Mouse (Mus musculus): ENCODE data around the gene Cst9. TPM values are rescaled to one million over a fixed set of nuclear protein-coding genes. Genes with fewer than 3 reads are reported as not detected.

The Cst9 gene
- polyA plus RNA-seq (2012; rRNA removed; ENCODE audit: low replicate concordance) = not detected in 2 replicates

GRCm38 (mm10) chr2:148834912-148835311 is at the start of gene Cst9:
Gene Cst9 (plus strand): TSS chr2:148835147.

GRCm38 (mm10) chr2:148789142-148789541 is 45.8 kb upstream of the Cst9 start, which contains the start of gene Cst12:
Gene Cst12 (plus strand): TSS chr2:148789361.

GRCm38 (mm10) chr2:148798485-148798884 is 36.5 kb upstream of the Cst9 start, which contains the start of gene Cst8:
Gene Cst8 (plus strand): TSS chr2:148798785.

GRCm38 (mm10) chr2:148819909-148820308 is 15.0 kb upstream of the Cst9 start, which contains the start of gene Cst13:
Gene Cst13 (plus strand): TSS chr2:148820081.

GRCm38 (mm10) chr2:148864966-148865365 is 30.0 kb downstream of the Cst9 start, which contains the start of gene 9230104L09Rik:
Gene 9230104L09Rik (minus strand): TSS chr2:148865038.

GRCm38 (mm10) chr2:148875335-148875811 is 40.4 kb downstream of the Cst9 start, which contains the start of gene Cst3:
Gene Cst3 (minus strand): TSS chr2:148875692.

Other genes starting within 250 kb of the Cst9 start
- 18.0 and 34.5 TPM in 2 replicates for gene Nxt1, start 162.5 kb upstream of the Cst9 start, polyA plus RNA-seq (2012; rRNA removed; ENCODE audit: low replicate concordance)
- 13.8 and 15.9 TPM in 2 replicates for gene Gzf1, start 154.1 kb upstream of the Cst9 start, polyA plus RNA-seq (2012; rRNA removed; ENCODE audit: low replicate concordance)
- gene Napb, start 102.7 kb upstream of the Cst9 start, polyA plus RNA-seq (2012; rRNA removed; ENCODE audit: low replicate concordance) = 1.2 and 1.7 TPM in 2 replicates
- gene Cstl1, start 84.8 kb upstream of the Cst9 start, polyA plus RNA-seq (2012; rRNA removed; ENCODE audit: low replicate concordance) = not detected in 2 replicates
- 1.1 TPM in 1 of 2 replicates, not detected in the other for gene Cst11, start 63.6 kb upstream of the Cst9 start, polyA plus RNA-seq (2012; rRNA removed; ENCODE audit: low replicate concordance)
- gene 8030411F24Rik, start 53.1 kb upstream of the Cst9 start, polyA plus RNA-seq (2012; rRNA removed; ENCODE audit: low replicate concordance) = not detected in 2 replicates
- 0.39 TPM in 1 of 2 replicates, not detected in the other for gene Cst12, start 45.8 kb upstream of the Cst9 start, polyA plus RNA-seq (2012; rRNA removed; ENCODE audit: low replicate concordance)
- 0.76 TPM in 1 of 2 replicates, not detected in the other for gene Cst8, start 36.4 kb upstream of the Cst9 start, polyA plus RNA-seq (2012; rRNA removed; ENCODE audit: low replicate concordance)
- gene Cst13, start 15.1 kb upstream of the Cst9 start, polyA plus RNA-seq (2012; rRNA removed; ENCODE audit: low replicate concordance) = not detected in 2 replicates
- gene 9230104L09Rik, start 29.9 kb downstream of the Cst9 start, polyA plus RNA-seq (2012; rRNA removed; ENCODE audit: low replicate concordance) = 2.5 and 2.6 TPM in 2 replicates
- 1,165 and 1,988 TPM in 2 replicates for gene Cst3, start 40.5 kb downstream of the Cst9 start, polyA plus RNA-seq (2012; rRNA removed; ENCODE audit: low replicate concordance)
- not detected in 2 replicates for gene Gm1330, start 168.1 kb downstream of the Cst9 start, polyA plus RNA-seq (2012; rRNA removed; ENCODE audit: low replicate concordance)
- not detected in 2 replicates for gene Gm10750, start 182.1 kb downstream of the Cst9 start, polyA plus RNA-seq (2012; rRNA removed; ENCODE audit: low replicate concordance)

All from subcutaneous adipose tissue, adult 2 months (tissue).